ENCODE assay signal across 7 mouse cellular contexts in the genomic region with DNA sequence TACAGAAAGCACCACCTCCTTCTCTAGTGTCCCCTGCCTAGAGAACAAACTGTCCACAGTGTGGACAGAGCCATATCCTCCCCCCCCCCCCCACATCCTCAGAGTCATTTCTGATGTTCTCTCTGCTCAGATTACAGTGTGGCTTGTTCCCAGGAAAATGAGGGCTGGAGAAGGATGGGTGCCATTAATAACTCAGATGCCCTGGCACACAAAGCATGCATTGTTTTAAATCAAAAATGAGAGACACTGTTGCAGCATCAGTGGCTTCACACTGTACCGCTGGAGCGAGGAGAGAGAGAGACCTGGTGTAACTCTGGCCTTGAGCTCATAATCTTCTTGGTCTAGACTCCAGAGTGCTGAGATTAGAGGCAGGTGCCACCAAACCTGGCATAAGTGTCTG.
"Had no signal": no experiment of that assay in that cellular context is flagged by ENCODE, and none has a peak within 500 bp of the region (broad histone marks: within the 10 kb centered on the region; RNA-seq: fewer than 3 reads in every experiment).

No protein-coding gene starts in this region.

- DNase-seq: kidney, adult 2 months; kidney, postnatal 10 days; kidney, postnatal 36 days; left cerebral cortex, postnatal 4 days; liver, postnatal 0 days; lung, embryonic 14.5 days; thymus, postnatal 25 days had no signal
